Mouse (Mus musculus) liver, adult 2 months (tissue): ENCODE results near the gene Gpc6.

Source experiments
- CTCF ChIP-seq: fragments of 200-500 bp; IDR thresholded peaks from 2 replicates; pipeline ENCODE4 v1.5.1; 2011; ENCODE audit warnings: low read depth, low read length, control low read depth
- POLR2A ChIP-seq: fragments of 200-500 bp; IDR thresholded peaks from 2 replicates; pipeline ENCODE4 v1.6.1; 2011; ENCODE audit warnings: low read length, control low read depth; ENCODE audit not compliant: insufficient read depth; ENCODE audit errors: extremely low read depth

- TF ChIP-seq CTCF = no peak
- no peak for TF ChIP-seq POLR2A
Observed at GRCm38 (mm10) chr14:117760830-117761517, 835.9 kb downstream of the Gpc6 start.
